Mouse (Mus musculus): ENCODE data around the gene Serbp1.

DNA sequence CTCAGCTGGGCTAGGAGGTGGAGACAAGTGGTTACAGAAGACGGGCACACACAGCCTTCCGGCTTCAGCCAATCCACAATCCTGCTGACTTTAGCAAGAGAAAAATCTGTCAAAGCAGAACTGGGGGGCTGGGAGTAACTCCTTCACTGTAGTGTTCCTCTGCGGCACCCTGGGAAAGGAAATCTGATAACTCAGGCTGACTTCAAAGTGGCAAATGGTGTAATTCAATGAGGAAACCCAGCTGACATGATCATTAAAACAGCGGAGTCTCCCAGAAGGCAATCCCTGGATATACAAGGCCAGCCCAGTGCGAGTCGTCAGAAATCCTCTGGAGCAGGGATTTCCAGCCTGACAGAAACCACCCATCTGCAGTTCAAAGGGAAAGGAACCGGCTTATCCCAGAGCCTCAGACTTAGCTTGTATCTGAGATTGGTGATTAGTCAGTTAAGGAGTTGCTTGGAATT lies 42.8 kb upstream of the Serbp1 start:
- TF ChIP-seq CTCF (conservative IDR thresholded peaks at IDR 0.05; ENCODE audit: low read length) = no peak
- TF ChIP-seq POU5F1 (IDR thresholded peaks at IDR 0.05; ENCODE audit: borderline replicate concordance, low read length) = no peak
- no peak for TF ChIP-seq NANOG (IDR thresholded peaks at IDR 0.05; ENCODE audit: borderline replicate concordance, low read length)
